Mouse (Mus musculus): ENCODE measurements around the gene Ccser1. TPM values are rescaled to one million over a fixed set of nuclear protein-coding genes. Genes with fewer than 3 reads are reported as not detected.

Gene Ccser1
- polyA plus RNA-seq, 1 experiment from 2014 or later = 16.2 TPM

DNA sequence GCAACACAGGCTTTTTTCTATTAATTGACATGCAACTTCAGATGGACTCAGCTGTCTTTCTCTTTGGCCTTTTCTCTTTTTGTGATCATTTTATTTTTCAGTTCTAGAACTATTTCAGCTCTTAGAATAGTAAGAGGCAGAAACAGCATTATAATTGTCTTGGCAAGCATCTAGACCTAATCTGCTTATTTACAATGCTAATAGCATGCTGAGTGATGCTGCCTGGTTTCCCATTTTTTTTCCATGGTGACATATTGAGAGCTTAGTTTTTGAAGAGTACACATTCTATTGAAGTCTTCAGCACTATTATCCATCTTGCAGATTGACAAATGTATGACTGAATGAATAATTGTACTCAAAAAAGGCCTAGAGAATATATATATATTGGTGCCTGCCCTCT is 401.6 kb downstream of the Ccser1 start:
- Histone ChIP-seq H3K4me2 (replicated peaks; ENCODE audit: low read depth, low read length) (no peak overlapping the region), H3K36me3 (ENCODE audit: control insufficient read depth, insufficient read depth, low read length) (no peaks in the 10 kb centered on the region), H3K4me3 (ENCODE audit: low read length) (no peak overlapping the region), H3K9ac (ENCODE audit: low read depth, low read length) (no peak overlapping the region), H3K9me3 (ENCODE audit: control insufficient read depth, low read length) (no peaks in the 10 kb centered on the region), H3K27me3 (ENCODE audit: control insufficient read depth, insufficient read depth, low read length) (no peaks in the 10 kb centered on the region), H3K27ac (ENCODE audit: low read depth, low read length) (no peak overlapping the region), H3K4me1 (ENCODE audit: control insufficient read depth, insufficient read depth, low read length) (no peaks in the 10 kb centered on the region)
- ATAC-seq (ENCODE audit: low FRiP score, low TSS enrichment) = no peak

GRCm38 (mm10) chr6:61588999-61589398 is 408.9 kb downstream of the Ccser1 start:
- ATAC-seq (ENCODE audit: low FRiP score, low TSS enrichment) = no peak

GRCm38 (mm10) chr6:61601911-61602310 is 421.8 kb downstream of the Ccser1 start:
- no peak overlapping the region for H3K9ac ChIP-seq (ENCODE audit: low read depth, low read length)
- no peaks in the 10 kb centered on the region for H3K9me3 ChIP-seq (ENCODE audit: control insufficient read depth, low read length)
- no peak overlapping the region for H3K4me3 ChIP-seq (ENCODE audit: low read length)
- ATAC-seq (ENCODE audit: low FRiP score, low TSS enrichment) = no peak
- no peaks in the 10 kb centered on the region for H3K36me3 ChIP-seq (ENCODE audit: control insufficient read depth, insufficient read depth, low read length)
- H3K4me2 ChIP-seq (replicated peaks; ENCODE audit: low read depth, low read length) = no peak overlapping the region
- no peaks in the 10 kb centered on the region for H3K27me3 ChIP-seq (ENCODE audit: control insufficient read depth, insufficient read depth, low read length)
- no peaks in the 10 kb centered on the region for H3K4me1 ChIP-seq (ENCODE audit: control insufficient read depth, insufficient read depth, low read length)
- no peak overlapping the region for H3K27ac ChIP-seq (ENCODE audit: low read depth, low read length)
- 81% methylated on average over 5 of the region's 5 CpGs for WGBS

More at GRCm38 (mm10) chr6:61588999-61589398, 408.9 kb downstream of the Ccser1 start:
- no peaks in the 10 kb centered on the region for H3K9me3 ChIP-seq (ENCODE audit: control insufficient read depth, low read length)
- H3K27ac ChIP-seq (ENCODE audit: low read depth, low read length) = no peak overlapping the region
- no peaks in the 10 kb centered on the region for H3K36me3 ChIP-seq (ENCODE audit: control insufficient read depth, insufficient read depth, low read length)
- no peak overlapping the region for H3K4me2 ChIP-seq (replicated peaks; ENCODE audit: low read depth, low read length)
- no peak overlapping the region for H3K9ac ChIP-seq (ENCODE audit: low read depth, low read length)
- H3K27me3 ChIP-seq (ENCODE audit: control insufficient read depth, insufficient read depth, low read length) = no peaks in the 10 kb centered on the region
- no peaks in the 10 kb centered on the region for H3K4me1 ChIP-seq (ENCODE audit: control insufficient read depth, insufficient read depth, low read length)
- H3K4me3 ChIP-seq (ENCODE audit: low read length) = no peak overlapping the region
- 81% methylated on average over 2 of the region's 2 CpGs for WGBS

GRCm38 (mm10) chr6:61614920-61615319 is 434.8 kb downstream of the Ccser1 start:
- ATAC-seq (ENCODE audit: low FRiP score, low TSS enrichment) = no peak
- Histone ChIP-seq H3K4me1 (ENCODE audit: control insufficient read depth, insufficient read depth, low read length) (no peaks in the 10 kb centered on the region), H3K4me3 (ENCODE audit: low read length) (no peak overlapping the region), H3K9ac (ENCODE audit: low read depth, low read length) (no peak overlapping the region), H3K9me3 (ENCODE audit: control insufficient read depth, low read length) (no peaks in the 10 kb centered on the region), H3K27me3 (ENCODE audit: control insufficient read depth, insufficient read depth, low read length) (no peaks in the 10 kb centered on the region), H3K27ac (ENCODE audit: low read depth, low read length) (no peak overlapping the region), H3K36me3 (ENCODE audit: control insufficient read depth, insufficient read depth, low read length) (no peaks in the 10 kb centered on the region), H3K4me2 (replicated peaks; ENCODE audit: low read depth, low read length) (no peak overlapping the region)
- WGBS = 71% methylated on average over 4 of the region's 4 CpGs

DNA sequence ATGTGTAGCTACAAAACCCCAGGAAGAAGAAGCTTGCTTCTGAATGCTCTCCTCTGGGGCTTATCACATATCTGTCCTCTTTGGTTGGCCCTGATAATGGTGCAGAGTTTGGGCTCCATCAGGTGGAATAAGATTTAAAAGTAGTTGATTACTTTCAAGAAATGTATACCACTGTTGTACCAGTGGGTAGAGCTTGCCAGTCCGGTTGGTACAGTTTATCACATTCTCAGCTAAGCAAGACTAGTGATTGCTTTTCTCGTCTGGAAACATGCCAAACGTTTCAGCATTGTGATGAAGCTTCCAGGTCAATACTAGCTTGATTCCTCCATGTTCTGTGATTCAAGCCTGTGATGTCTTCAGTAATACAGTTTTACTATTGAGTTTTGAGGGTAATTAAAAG is 441.6 kb downstream of the Ccser1 start:
- Histone ChIP-seq H3K9me3 (ENCODE audit: control insufficient read depth, low read length) (no peaks in the 10 kb centered on the region), H3K36me3 (ENCODE audit: control insufficient read depth, insufficient read depth, low read length) (no peaks in the 10 kb centered on the region), H3K27ac (ENCODE audit: low read depth, low read length) (no peak overlapping the region), H3K9ac (ENCODE audit: low read depth, low read length) (no peak overlapping the region), H3K4me3 (ENCODE audit: low read length) (no peak overlapping the region), H3K4me1 (ENCODE audit: control insufficient read depth, insufficient read depth, low read length) (no peaks in the 10 kb centered on the region), H3K27me3 (ENCODE audit: control insufficient read depth, insufficient read depth, low read length) (no peaks in the 10 kb centered on the region), H3K4me2 (replicated peaks; ENCODE audit: low read depth, low read length) (no peak overlapping the region)
- 79% methylated on average over 3 of the region's 3 CpGs for WGBS
- ATAC-seq (ENCODE audit: low FRiP score, low TSS enrichment) = no peak

GRCm38 (mm10) chr6:61661414-61661813 is 481.3 kb downstream of the Ccser1 start:
- H3K27ac ChIP-seq (ENCODE audit: low read depth, low read length) = no peak overlapping the region
- no peak for ATAC-seq (ENCODE audit: low FRiP score, low TSS enrichment)
- no peak overlapping the region for H3K4me3 ChIP-seq (ENCODE audit: low read length)
- no peak overlapping the region for H3K4me2 ChIP-seq (replicated peaks; ENCODE audit: low read depth, low read length)
- no peaks in the 10 kb centered on the region for H3K36me3 ChIP-seq (ENCODE audit: control insufficient read depth, insufficient read depth, low read length)
- H3K9ac ChIP-seq (ENCODE audit: low read depth, low read length) = no peak overlapping the region
- H3K27me3 ChIP-seq (ENCODE audit: control insufficient read depth, insufficient read depth, low read length) = no peaks in the 10 kb centered on the region
- no peaks in the 10 kb centered on the region for H3K4me1 ChIP-seq (ENCODE audit: control insufficient read depth, insufficient read depth, low read length)
- no peaks in the 10 kb centered on the region for H3K9me3 ChIP-seq (ENCODE audit: control insufficient read depth, low read length)

GRCm38 (mm10) chr6:61664572-61664971 is 484.4 kb downstream of the Ccser1 start:
- ATAC-seq (ENCODE audit: low FRiP score, low TSS enrichment) = no peak
- no peak overlapping the region for H3K4me2 ChIP-seq (replicated peaks; ENCODE audit: low read depth, low read length)
- H3K27ac ChIP-seq (ENCODE audit: low read depth, low read length) = no peak overlapping the region
- no peaks in the 10 kb centered on the region for H3K27me3 ChIP-seq (ENCODE audit: control insufficient read depth, insufficient read depth, low read length)
- no peaks in the 10 kb centered on the region for H3K9me3 ChIP-seq (ENCODE audit: control insufficient read depth, low read length)
- H3K4me3 ChIP-seq (ENCODE audit: low read length) = no peak overlapping the region
- 90% methylated on average over 1 of the region's 1 CpGs for WGBS
- no peaks in the 10 kb centered on the region for H3K4me1 ChIP-seq (ENCODE audit: control insufficient read depth, insufficient read depth, low read length)
- no peak overlapping the region for H3K9ac ChIP-seq (ENCODE audit: low read depth, low read length)
- no peaks in the 10 kb centered on the region for H3K36me3 ChIP-seq (ENCODE audit: control insufficient read depth, insufficient read depth, low read length)

- no peak for ATAC-seq (ENCODE audit: low FRiP score, low TSS enrichment)
- Histone ChIP-seq H3K36me3 (ENCODE audit: control insufficient read depth, insufficient read depth, low read length) (no peaks in the 10 kb centered on the region), H3K4me1 (ENCODE audit: control insufficient read depth, insufficient read depth, low read length) (no peaks in the 10 kb centered on the region), H3K27me3 (ENCODE audit: control insufficient read depth, insufficient read depth, low read length) (no peaks in the 10 kb centered on the region), H3K27ac (ENCODE audit: low read depth, low read length) (no peak overlapping the region), H3K4me2 (replicated peaks; ENCODE audit: low read depth, low read length) (no peak overlapping the region), H3K9me3 (ENCODE audit: control insufficient read depth, low read length) (no peaks in the 10 kb centered on the region), H3K9ac (ENCODE audit: low read depth, low read length) (no peak overlapping the region), H3K4me3 (ENCODE audit: low read length) (no peak overlapping the region)
- WGBS = 44% methylated on average over 2 of the region's 2 CpGs
Measured at GRCm38 (mm10) chr6:61687002-61687401, 506.9 kb downstream of the Ccser1 start.

GRCm38 (mm10) chr6:61703003-61703402 is 522.9 kb downstream of the Ccser1 start:
- Histone ChIP-seq H3K4me3 (ENCODE audit: low read length) (no peak overlapping the region), H3K9ac (ENCODE audit: low read depth, low read length) (no peak overlapping the region), H3K27me3 (ENCODE audit: control insufficient read depth, insufficient read depth, low read length) (no peaks in the 10 kb centered on the region), H3K9me3 (ENCODE audit: control insufficient read depth, low read length) (no peaks in the 10 kb centered on the region), H3K27ac (ENCODE audit: low read depth, low read length) (no peak overlapping the region), H3K4me1 (ENCODE audit: control insufficient read depth, insufficient read depth, low read length) (no peaks in the 10 kb centered on the region), H3K36me3 (ENCODE audit: control insufficient read depth, insufficient read depth, low read length) (no peaks in the 10 kb centered on the region), H3K4me2 (replicated peaks; ENCODE audit: low read depth, low read length) (no peak overlapping the region)
- 96% methylated on average over 7 of the region's 7 CpGs for WGBS
- no peak for ATAC-seq (ENCODE audit: low FRiP score, low TSS enrichment)

GRCm38 (mm10) chr6:61721220-61721619 is 541.1 kb downstream of the Ccser1 start:
- Histone ChIP-seq H3K4me1 (ENCODE audit: control insufficient read depth, insufficient read depth, low read length) (no peaks in the 10 kb centered on the region), H3K27ac (ENCODE audit: low read depth, low read length) (no peak overlapping the region), H3K36me3 (ENCODE audit: control insufficient read depth, insufficient read depth, low read length) (no peaks in the 10 kb centered on the region), H3K27me3 (ENCODE audit: control insufficient read depth, insufficient read depth, low read length) (no peaks in the 10 kb centered on the region), H3K4me3 (ENCODE audit: low read length) (no peak overlapping the region), H3K4me2 (replicated peaks; ENCODE audit: low read depth, low read length) (no peak overlapping the region), H3K9me3 (ENCODE audit: control insufficient read depth, low read length) (no peaks in the 10 kb centered on the region), H3K9ac (ENCODE audit: low read depth, low read length) (no peak overlapping the region)
- WGBS = 83% methylated on average over 1 of the region's 1 CpGs
- no peak for ATAC-seq (ENCODE audit: low FRiP score, low TSS enrichment)

Data from kidney, embryonic 14.5 days (tissue).